Mouse (Mus musculus) liver, embryonic 16.5 days (tissue): ENCODE measurements around the gene Syf2. TPM values are rescaled to one million over a fixed set of nuclear protein-coding genes. Genes with fewer than 3 reads are reported as not detected.

Experiments
- ATAC-seq: fragments of 200-750 bp; cut with Nextera tagmentation; 2 replicates; pipeline ENCODE4 v1.8.0; 2017; ENCODE audit warnings: low read depth, mild to moderate bottlenecking, moderate number of reproducible peaks, moderate library complexity
- H3K27ac ChIP-seq: fragments of 300-500 bp; sonication (generic); 2 replicates; pipeline ENCODE4 v1.5.1; 2014; ENCODE audit warnings: mild to moderate bottlenecking, low read length
- H3K27me3 ChIP-seq: fragments of 300-500 bp; sonication (generic); 2 replicates; pipeline ENCODE4 v1.6.1; 2014; ENCODE audit warnings: low read depth, low read length, mixed read lengths; ENCODE audit not compliant: control insufficient read depth, insufficient read depth
- H3K36me3 ChIP-seq: fragments of 300-500 bp; sonication (generic); 2 replicates; pipeline ENCODE4 v1.6.1; 2014; ENCODE audit warnings: mild to moderate bottlenecking; ENCODE audit not compliant: control insufficient read depth, insufficient read depth
- H3K4me1 ChIP-seq: fragments of 300-500 bp; sonication (generic); 2 replicates; pipeline ENCODE4 v1.6.1; 2014; ENCODE audit warnings: low read depth, low read length, mixed read lengths; ENCODE audit not compliant: control insufficient read depth
- H3K4me2 ChIP-seq: fragments of 300-500 bp; sonication (generic); 2 replicates; pipeline ENCODE4 v1.6.1; 2014; ENCODE audit warnings: low read depth, low read length, mixed read lengths
- H3K4me3 ChIP-seq: fragments of 300-500 bp; sonication (generic); 2 replicates; pipeline ENCODE4 v1.5.1; 2014; ENCODE audit warnings: low read depth, mild to moderate bottlenecking, low read length
- H3K9ac ChIP-seq: fragments of 300-500 bp; sonication (generic); 2 replicates; pipeline ENCODE4 v1.6.1; 2014; ENCODE audit warnings: low read depth, low read length
- H3K9me3 ChIP-seq: fragments of 300-500 bp; sonication (generic); replicated peaks from 2 replicates; pipeline ENCODE4 v1.6.1; 2016; ENCODE audit warnings: low read length; ENCODE audit not compliant: control insufficient read depth
- WGBS: fragments of 180-500 bp; shearing (Covaris S2); extraction: QIAGEN DNeasy Blood & Tissue Kit; methylation state at CpG from one replicate; pipeline ENCODE4 v1.1.7; 2014; ENCODE audit not compliant: insufficient replicate concordance; 5-methylcytosine and 5-hydroxymethylcytosine counted together
- polyA plus RNA-seq: library from polyadenylated mRNA; unstranded; fragments of >200 nt; fragmentation: Nextera tagmentation; extraction: Ambion mirVana; gene quantifications from 2 replicates; pipeline ENCODE4 v1.2.1, GENCODE M21; 2015

Gene Syf2
- polyA plus RNA-seq, 1 experiment from 2014 or later, result 43.9 TPM

- WGBS, result 12% methylated on average over 7 of the region's 7 CpGs
- peaks cover 32% of the 10 kb centered on the region for H3K4me1 ChIP-seq
- peaks cover 3% of the 10 kb centered on the region for H3K9me3 ChIP-seq
- no peak overlapping the region for H3K4me3 ChIP-seq
- peak overlapping the region; percentile 62 for H3K9ac ChIP-seq
- H3K4me2 ChIP-seq, result peak overlapping the region; percentile 59
- ATAC-seq, result peak; percentile 99
- H3K36me3 ChIP-seq, result no peaks in the 10 kb centered on the region
- H3K27ac ChIP-seq, result peak overlapping the region; percentile 98
- H3K27me3 ChIP-seq, result no peaks in the 10 kb centered on the region
These were observed 51.3 kb downstream of the Syf2 start for GRCm38 (mm10) chr4:134981959-134982431.

GRCm38 (mm10) chr4:134983136-134983535, 52.4 kb downstream of the Syf2 start:
- H3K4me3 ChIP-seq, result no peak overlapping the region
- ATAC-seq, result no peak
- no peaks in the 10 kb centered on the region for H3K27me3 ChIP-seq
- H3K36me3 ChIP-seq, result no peaks in the 10 kb centered on the region
- peak overlapping the region; percentile 98 for H3K27ac ChIP-seq
- H3K9ac ChIP-seq, result peak overlapping the region; percentile 35; the same call in 1 of the 2 replicates
- H3K4me2 ChIP-seq, result peak overlapping the region; percentile 30; the same call in 1 of the 2 replicates
- H3K9me3 ChIP-seq, result peaks cover 3% of the 10 kb centered on the region
- 42% methylated on average over 5 of the region's 5 CpGs for WGBS
- peaks cover 32% of the 10 kb centered on the region for H3K4me1 ChIP-seq

GRCm38 (mm10) chr4:134984555-134984954, 53.9 kb downstream of the Syf2 start:
- Histone ChIP-seq H3K4me1 (peaks cover 32% of the 10 kb centered on the region), H3K27me3 (no peaks in the 10 kb centered on the region), H3K27ac (peak overlapping the region; percentile 45; the same call in 1 of the 2 replicates), H3K9me3 (peaks cover 3% of the 10 kb centered on the region), H3K9ac (no peak overlapping the region), H3K4me3 (no peak overlapping the region), H3K4me2 (no peak overlapping the region), H3K36me3 (no peaks in the 10 kb centered on the region)
- ATAC-seq, result no peak
- 65% methylated on average over 3 of the region's 3 CpGs for WGBS

- H3K9me3 ChIP-seq, result peaks cover 3% of the 10 kb centered on the region
- H3K36me3 ChIP-seq, result no peaks in the 10 kb centered on the region
- H3K4me1 ChIP-seq, result peaks cover 25% of the 10 kb centered on the region
- H3K9ac ChIP-seq, result no peak overlapping the region
- no peak for ATAC-seq
- 76% methylated on average over 11 of the region's 11 CpGs for WGBS
- no peak overlapping the region for H3K4me2 ChIP-seq
- no peak overlapping the region for H3K4me3 ChIP-seq
- H3K27me3 ChIP-seq, result no peaks in the 10 kb centered on the region
- H3K27ac ChIP-seq, result peak overlapping the region; percentile 43; the same call in 1 of the 2 replicates
These were observed 55.1 kb downstream of the Syf2 start for GRCm38 (mm10) chr4:134985626-134986335.

GRCm38 (mm10) chr4:134986336-134986635, 55.6 kb downstream of the Syf2 start:
- H3K27ac ChIP-seq, result no peak overlapping the region
- H3K36me3 ChIP-seq, result no peaks in the 10 kb centered on the region
- peaks cover 3% of the 10 kb centered on the region for H3K9me3 ChIP-seq
- no peak for ATAC-seq
- H3K27me3 ChIP-seq, result no peaks in the 10 kb centered on the region
- peaks cover 20% of the 10 kb centered on the region for H3K4me1 ChIP-seq
- no peak overlapping the region for H3K4me3 ChIP-seq
- H3K9ac ChIP-seq, result no peak overlapping the region
- WGBS, result 71% methylated on average over 4 of the region's 4 CpGs
- H3K4me2 ChIP-seq, result no peak overlapping the region

GRCm38 (mm10) chr4:134986963-134987362, 56.3 kb downstream of the Syf2 start:
- Histone ChIP-seq H3K9me3 (peaks cover 3% of the 10 kb centered on the region), H3K4me1 (peaks cover 17% of the 10 kb centered on the region), H3K27ac (no peak overlapping the region), H3K27me3 (no peaks in the 10 kb centered on the region), H3K4me3 (no peak overlapping the region), H3K9ac (no peak overlapping the region), H3K4me2 (no peak overlapping the region), H3K36me3 (no peaks in the 10 kb centered on the region)
- WGBS, result 83% methylated on average over 3 of the region's 3 CpGs
- ATAC-seq, result no peak

Other genes with a start within 250 kb of the Syf2 start
- 0.97 and 1.2 TPM in 2 replicates for gene Man1c1, start 226.6 kb upstream of the Syf2 start, polyA plus RNA-seq
- 20.1 and 20.7 TPM in 2 replicates for gene Ldlrap1, start 162.9 kb upstream of the Syf2 start, polyA plus RNA-seq
- 16.0 and 16.8 TPM in 2 replicates for gene Maco1, start 77.6 kb upstream of the Syf2 start, polyA plus RNA-seq
- 522 and 550 TPM in 2 replicates for gene Rhd, start 66.4 kb upstream of the Syf2 start, polyA plus RNA-seq
- 79.1 and 82.5 TPM in 2 replicates for gene Tmem50a, start 15.9 kb upstream of the Syf2 start, polyA plus RNA-seq
- 315 and 330 TPM in 2 replicates for gene Rsrp1, start 7.3 kb upstream of the Syf2 start, polyA plus RNA-seq
- 0.60 and 0.61 TPM in 2 replicates for gene Runx3, start 189.8 kb downstream of the Syf2 start, polyA plus RNA-seq